Mouse (Mus musculus) left cerebral cortex, adult 9 months (tissue): ENCODE measurements around the gene Gm8206.
"Not testable (repeated sequence)": the region's sequence is repeated elsewhere in the genome, so short reads cannot be mapped to it uniquely, and the experiment has no call there.

Source experiments
- DNase-seq, 2 experiments: peaks; one replicate each; pipeline ENCODE4 v3.0.0; 2022; ENCODE audit warnings: low spot score in 2 of 2

Gene Gm8206

DNA sequence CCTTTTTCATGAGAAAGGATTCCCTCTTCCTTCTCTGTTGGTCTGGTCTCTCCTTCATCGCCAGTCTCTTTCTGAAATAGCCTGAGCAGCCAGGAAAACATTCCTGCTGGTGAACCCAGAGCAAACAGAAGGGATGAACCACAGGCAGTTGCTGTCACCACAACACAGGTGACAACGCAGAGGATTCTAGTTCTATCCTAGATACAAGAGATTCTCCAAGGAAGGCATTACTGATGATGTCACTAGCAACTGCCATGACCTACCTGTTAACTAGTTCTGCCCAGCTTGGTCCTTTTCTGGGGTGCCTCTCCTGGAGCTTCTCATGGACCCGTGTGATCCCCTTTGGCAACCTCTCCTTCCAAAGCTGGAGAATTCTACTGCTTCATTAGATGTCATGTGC, at the start of gene Gm8206:
TSS of gene Gm8206 (minus strand) at position 101 of the 400 bp plus-strand sequence.
- DNase-seq: not testable (repeated sequence)

DNA sequence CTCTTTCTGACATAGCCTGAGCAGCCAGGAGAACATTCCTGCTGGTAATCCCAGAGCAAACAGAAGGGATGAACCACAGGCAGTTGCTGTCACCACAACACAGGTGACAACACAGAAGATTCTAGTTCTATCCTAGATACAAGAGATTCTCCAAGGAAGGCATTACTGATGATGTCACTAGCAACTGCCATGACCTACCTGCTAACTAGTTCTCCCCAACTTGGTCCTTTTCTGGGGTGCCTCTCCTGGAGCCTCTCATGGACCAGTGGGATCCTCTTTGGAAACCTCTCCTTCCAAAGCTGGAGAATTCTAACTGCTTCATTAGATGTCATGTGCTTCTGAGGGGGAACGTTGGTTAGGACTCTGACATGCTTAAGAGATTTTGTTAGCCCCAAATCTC, 32.0 kb upstream of the Gm8206 start, which contains the start of gene Gm3476:
TSS of gene Gm3476 (minus strand) at position 101 of the 400 bp plus-strand sequence.
- DNase-seq: not testable (repeated sequence)

GRCm38 (mm10) chr14:6108272-6108925, 14.7 kb upstream of the Gm8206 start, which contains the start of gene Gm3468:
Gm3468 (minus strand) TSS chr14:6108665.
- DNase-seq: peak in 1 of 2 experiments; percentile 24

DNA sequence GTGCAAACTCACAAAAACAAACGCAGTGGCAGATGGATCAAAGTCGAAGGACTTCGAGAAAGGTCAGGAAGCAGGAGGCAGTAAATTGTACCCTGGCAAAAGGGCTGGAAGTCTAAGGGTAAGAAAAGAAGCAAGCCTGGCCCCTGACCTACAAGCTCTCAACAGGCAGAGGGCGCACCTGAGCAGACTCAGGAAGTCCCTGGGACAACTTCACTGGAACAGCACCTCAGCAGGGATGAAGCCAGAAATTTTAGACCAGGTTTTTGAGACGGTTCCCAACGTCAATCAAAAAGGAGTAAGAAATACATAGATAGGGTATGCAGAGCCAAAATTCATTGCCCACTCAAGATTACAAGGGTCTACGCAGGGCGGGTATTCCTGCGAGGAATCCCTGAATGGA, 13.8 kb upstream of the Gm8206 start:
- DNase-seq: not testable (repeated sequence)

DNA sequence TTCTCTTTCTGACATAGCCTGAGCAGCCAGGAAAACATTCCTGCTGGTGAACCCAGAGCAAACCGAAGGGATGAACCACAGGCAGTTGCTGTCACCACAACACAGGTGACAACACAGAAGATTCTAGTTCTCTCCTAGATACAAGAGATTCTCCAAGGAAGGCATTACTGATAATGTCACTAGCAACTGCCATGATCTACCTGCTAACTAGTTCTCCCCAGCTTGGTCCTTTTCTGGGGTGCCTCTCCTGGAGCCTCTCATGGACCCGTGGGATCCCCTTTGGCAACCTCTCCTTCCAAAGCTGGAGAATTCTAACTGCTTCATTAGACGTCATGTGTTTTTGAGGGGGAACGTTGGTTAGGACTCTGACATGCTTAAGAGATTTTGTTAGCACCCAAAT, 35.6 kb downstream of the Gm8206 start, which contains the start of gene Gm6337:
TSS of gene Gm6337 (minus strand) at position 101 of the 400 bp plus-strand sequence.
- DNase-seq: not testable (repeated sequence)

DNA sequence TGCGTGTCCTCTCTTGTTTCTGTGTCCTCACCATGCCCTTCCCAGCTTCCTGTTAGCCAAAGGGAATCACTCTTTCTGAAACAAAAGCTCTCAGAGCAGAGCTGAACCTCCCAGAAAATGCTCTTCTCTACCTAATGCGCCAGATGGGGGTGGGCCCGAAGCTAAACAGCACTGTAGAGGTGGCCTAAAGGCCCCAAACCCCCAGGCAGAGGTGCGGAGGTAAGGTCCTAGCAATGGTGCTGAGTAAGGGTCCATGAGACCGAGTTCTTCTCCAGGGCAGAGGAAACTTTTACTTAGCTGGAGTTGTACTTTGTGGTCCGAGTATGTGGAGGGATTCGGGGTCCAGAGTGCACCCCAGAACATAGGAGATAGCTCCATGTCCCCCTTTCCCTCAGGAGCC, 106.6 kb downstream of the Gm8206 start:
- DNase-seq: not testable (repeated sequence)

DNA sequence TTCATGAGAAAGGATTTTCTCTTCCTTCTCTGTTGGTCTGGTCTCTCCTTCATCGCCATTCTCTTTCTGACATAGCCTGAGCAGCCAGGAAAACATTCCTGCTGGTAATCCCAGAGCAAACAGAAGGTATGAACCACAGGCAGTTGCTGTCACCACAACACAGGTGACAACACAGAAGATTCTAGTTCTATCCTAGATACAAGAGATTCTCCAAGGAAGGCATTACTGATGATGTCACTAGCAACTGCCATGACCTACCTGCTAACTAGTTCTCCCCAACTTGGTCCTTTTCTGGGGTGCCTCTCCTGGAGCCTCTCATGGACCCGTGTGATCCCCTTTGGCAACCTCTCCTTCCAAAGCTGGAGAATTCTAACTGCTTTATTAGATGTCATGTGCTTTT, 114.7 kb downstream of the Gm8206 start, which contains the start of gene Gm3453:
TSS of gene Gm3453 (minus strand) at position 101 of the 400 bp plus-strand sequence.
- DNase-seq: not testable (repeated sequence)
